Mouse (Mus musculus) lung, adult 2 months (tissue): ENCODE results near the gene Tap2.

ENCODE experiments used
- CTCF ChIP-seq: fragments of 200-500 bp; IDR thresholded peaks from 2 replicates; pipeline ENCODE4 v1.5.1; 2011; ENCODE audit warnings: mild to moderate bottlenecking, low read length, control low read depth; ENCODE audit not compliant: insufficient read depth
- POLR2A ChIP-seq: fragments of 200-500 bp; IDR thresholded peaks from 2 replicates; pipeline ENCODE4 v1.6.1; 2011; ENCODE audit warnings: low read depth, mild to moderate bottlenecking, control low read depth, low read length, borderline replicate concordance; ENCODE audit errors: extremely low read depth

DNA sequence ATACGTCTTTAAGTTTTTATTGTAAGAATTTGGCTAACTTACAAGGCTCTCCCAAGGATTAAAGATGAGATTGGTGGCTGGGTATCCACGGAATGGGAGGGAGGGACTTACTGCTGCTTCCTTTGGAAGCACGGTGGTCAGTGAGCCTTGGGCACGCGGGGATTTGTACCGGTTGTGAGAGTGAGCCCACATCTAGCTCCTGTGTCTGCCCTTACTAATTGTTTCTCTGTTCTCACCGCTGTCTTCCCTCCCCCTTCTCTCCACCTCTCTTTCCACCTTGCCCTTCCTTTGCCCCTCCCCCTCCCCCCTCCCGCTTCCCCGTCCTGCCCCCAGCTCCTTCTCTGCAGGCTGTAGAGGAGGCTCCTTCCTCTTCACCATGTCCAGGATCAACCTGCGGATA is 5.1 kb downstream of the Tap2 start:
- TF ChIP-seq POLR2A: no peak
- TF ChIP-seq CTCF: no peak
